Mouse (Mus musculus): ENCODE data around the gene Mvb12a.

- no peak for TF ChIP-seq POLR2A (IDR thresholded peaks at IDR 0.05; ENCODE audit: extremely low read depth, insufficient read depth, low read length)
- no peak for TF ChIP-seq CTCF (IDR thresholded peaks at IDR 0.05; ENCODE audit: extremely low read depth, insufficient read depth, low read length)
Observed at GRCm38 (mm10) chr8:71579009-71579408, 36.3 kb downstream of the Mvb12a start.
